Mouse (Mus musculus) small intestine, adult 2 months (tissue): ENCODE measurements around the gene Gm21964. TPM values are rescaled to one million over a fixed set of nuclear protein-coding genes. Genes with fewer than 3 reads are reported as not detected.
A peak's percentile ranks its signal among the peaks of the same experiment; 100 is the strongest.

Experiments
- H3K27ac ChIP-seq: fragments of 200-500 bp; 2 replicates; pipeline ENCODE4 v1.5.1; 2012; ENCODE audit warnings: low read depth, low read length, control low read depth, inconsistent platforms; ENCODE audit not compliant: insufficient read depth
- H3K27me3 ChIP-seq: fragments of 200-500 bp; 2 replicates; pipeline ENCODE4 v1.6.1; 2012; ENCODE audit warnings: mild to moderate bottlenecking, moderate library complexity, low read length, inconsistent platforms; ENCODE audit not compliant: control insufficient read depth, insufficient read depth
- H3K36me3 ChIP-seq: fragments of 200-500 bp; 2 replicates; pipeline ENCODE4 v1.6.1; 2012; ENCODE audit warnings: mild to moderate bottlenecking, low read length, control low read depth, inconsistent platforms; ENCODE audit not compliant: control insufficient read depth, insufficient read depth
- H3K4me1 ChIP-seq: fragments of 200-500 bp; 2 replicates; pipeline ENCODE4 v1.6.1; 2012; ENCODE audit warnings: low read length, inconsistent platforms, mixed read lengths; ENCODE audit not compliant: control insufficient read depth, insufficient read depth, insufficient read length
- H3K4me3 ChIP-seq: fragments of 200-500 bp; 2 replicates; pipeline ENCODE4 v1.5.1; 2012; ENCODE audit warnings: low read depth, mild to moderate bottlenecking, control low read depth, inconsistent platforms, low read length, moderate library complexity
- CTCF ChIP-seq: fragments of 200-500 bp; IDR thresholded peaks from 2 replicates; pipeline ENCODE4 v1.5.1; 2012; ENCODE audit warnings: low read depth, mild to moderate bottlenecking, control low read depth, inconsistent platforms, low read length, moderate library complexity, mixed read lengths; ENCODE audit not compliant: insufficient replicate concordance, insufficient read length; ENCODE audit errors: extremely low read depth
- POLR2A ChIP-seq: fragments of 200-500 bp; IDR thresholded peaks from 2 replicates; pipeline ENCODE4 v1.6.1; 2012; ENCODE audit warnings: low read depth, mild to moderate bottlenecking, control low read depth, inconsistent platforms, low read length, moderate library complexity
- WGBS: fragments of 180-500 bp; shearing (Covaris S2); methylation state at CpG from one replicate; pipeline ENCODE4 v1.1.7; 2018; 5-methylcytosine and 5-hydroxymethylcytosine counted together
- polyA plus RNA-seq: library from polyadenylated mRNA; depleted of rRNA; stranded (reverse); fragments of >200 nt; gene quantifications from 2 replicates; pipeline ENCODE4 v1.2.3, GENCODE M21; 2012; rRNA removed

Gm21964 gene
- polyA plus RNA-seq, 1 experiment = not detected

GRCm38 (mm10) chr8:110119715-110120114 lies 18.7 kb downstream of the Gm21964 start:
- WGBS = 41% methylated on average over 6 of the region's 6 CpGs
- peak; percentile 23; the same call in 1 of the 2 replicates for TF ChIP-seq CTCF
- no peak for TF ChIP-seq POLR2A
- Histone ChIP-seq H3K4me1 (no peaks in the 10 kb centered on the region), H3K27me3 (no peaks in the 10 kb centered on the region), H3K4me3 (no peak overlapping the region), H3K27ac (no peak overlapping the region), H3K36me3 (no peaks in the 10 kb centered on the region)

GRCm38 (mm10) chr8:110130537-110130936 lies 29.5 kb downstream of the Gm21964 start:
- WGBS = 10% methylated on average over 13 of the region's 13 CpGs
- TF ChIP-seq POLR2A (no peak), CTCF (peak; percentile 94; the same call in 1 of the 2 replicates)

DNA sequence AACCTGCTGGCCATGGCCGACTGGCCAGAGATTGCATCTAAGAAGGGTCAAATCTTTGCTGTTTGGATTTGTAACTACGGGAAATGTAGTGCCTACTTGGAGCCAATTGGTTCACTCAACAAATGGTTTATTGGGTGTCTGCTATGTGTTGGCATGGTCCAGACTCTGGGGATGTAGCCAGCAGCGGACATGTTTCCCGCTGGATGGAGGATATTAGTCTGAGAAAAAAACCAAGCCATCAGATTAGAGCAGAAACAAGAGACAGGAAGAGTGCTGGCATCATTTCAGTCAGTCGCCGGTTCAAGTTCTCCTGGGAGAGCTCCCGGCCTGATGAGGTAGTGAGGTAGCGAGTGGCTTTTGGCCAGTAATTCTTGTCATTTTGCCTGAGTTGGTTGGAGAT lies 33.2 kb downstream of the Gm21964 start:
- Histone ChIP-seq H3K4me1 (no peaks in the 10 kb centered on the region), H3K4me3 (no peak overlapping the region), H3K27me3 (no peaks in the 10 kb centered on the region), H3K36me3 (no peaks in the 10 kb centered on the region), H3K27ac (no peak overlapping the region)
- TF ChIP-seq POLR2A (no peak), CTCF (no peak)
- 87% methylated on average over 8 of the region's 8 CpGs for WGBS

More at GRCm38 (mm10) chr8:110130537-110130936, 29.5 kb downstream of the Gm21964 start:
- Histone ChIP-seq H3K4me1 (no peaks in the 10 kb centered on the region), H3K36me3 (no peaks in the 10 kb centered on the region), H3K27me3 (no peaks in the 10 kb centered on the region), H3K4me3 (no peak overlapping the region), H3K27ac (no peak overlapping the region)

GRCm38 (mm10) chr8:110135515-110135914 lies 34.5 kb downstream of the Gm21964 start:
- H3K4me3 ChIP-seq = no peak overlapping the region
- no peaks in the 10 kb centered on the region for H3K27me3 ChIP-seq
- no peaks in the 10 kb centered on the region for H3K36me3 ChIP-seq
- no peaks in the 10 kb centered on the region for H3K4me1 ChIP-seq
- no peak overlapping the region for H3K27ac ChIP-seq
- WGBS = 61% methylated on average over 7 of the region's 7 CpGs
- no peak for TF ChIP-seq CTCF
- TF ChIP-seq POLR2A = no peak

- WGBS = 64% methylated on average over 3 of the region's 3 CpGs
Observed at GRCm38 (mm10) chr8:110140156-110140555, 39.1 kb downstream of the Gm21964 start.

DNA sequence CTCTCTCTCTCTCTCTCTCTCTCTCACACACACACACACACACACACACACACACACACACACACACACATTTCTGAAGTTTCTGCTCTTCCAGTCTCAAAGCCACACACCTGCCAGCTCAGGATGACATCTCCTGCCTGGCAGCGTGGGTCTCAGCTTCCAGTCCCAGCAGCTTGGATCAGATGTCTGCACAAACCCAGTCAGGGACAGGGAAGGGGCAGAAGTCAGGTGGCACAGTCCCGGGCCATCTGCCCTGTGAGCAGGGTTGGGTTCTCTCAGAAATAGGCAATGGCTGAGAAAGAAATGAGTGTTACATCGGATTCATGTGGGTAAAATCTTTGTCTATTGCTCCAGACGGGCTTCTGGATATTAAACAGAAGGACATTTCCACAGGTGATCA lies 39.8 kb downstream of the Gm21964 start:
- Histone ChIP-seq H3K4me1 (no peaks in the 10 kb centered on the region), H3K27me3 (no peaks in the 10 kb centered on the region), H3K27ac (no peak overlapping the region), H3K36me3 (no peaks in the 10 kb centered on the region), H3K4me3 (no peak overlapping the region)
- WGBS = 52% methylated on average over 4 of the region's 4 CpGs
- no peak for TF ChIP-seq CTCF

More at GRCm38 (mm10) chr8:110140156-110140555, 39.1 kb downstream of the Gm21964 start:
- Histone ChIP-seq H3K27me3 (no peaks in the 10 kb centered on the region), H3K36me3 (no peaks in the 10 kb centered on the region), H3K4me3 (no peak overlapping the region), H3K27ac (no peak overlapping the region), H3K4me1 (no peaks in the 10 kb centered on the region)
- TF ChIP-seq CTCF = no peak
- no peak for TF ChIP-seq POLR2A

DNA sequence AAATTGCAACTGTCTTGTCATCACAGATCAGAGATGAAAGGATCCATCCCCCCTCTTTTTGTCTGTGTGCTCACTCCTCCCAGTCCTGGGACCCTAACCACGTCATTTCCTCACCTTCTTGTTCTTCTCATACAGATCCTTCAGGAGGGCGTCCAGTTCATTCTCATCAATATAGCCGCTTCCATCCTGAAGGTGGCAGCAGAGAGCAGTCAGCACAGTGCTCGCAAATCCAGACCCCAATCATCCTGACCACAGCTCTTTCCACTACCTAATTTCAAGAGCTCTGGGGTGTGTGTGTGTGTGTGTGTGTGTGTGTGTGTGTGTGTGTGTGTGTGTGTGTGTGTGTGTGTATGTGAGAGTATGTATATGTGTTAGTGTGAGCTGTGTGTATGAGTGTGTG lies 44.5 kb downstream of the Gm21964 start:
- TF ChIP-seq POLR2A (no peak), CTCF (peak; percentile 70; the same call in 1 of the 2 replicates)
- H3K4me3 ChIP-seq = no peak overlapping the region
- under 1% methylated on average over 4 of the region's 4 CpGs for WGBS
- no peaks in the 10 kb centered on the region for H3K36me3 ChIP-seq
- no peaks in the 10 kb centered on the region for H3K4me1 ChIP-seq
- no peak overlapping the region for H3K27ac ChIP-seq
- H3K27me3 ChIP-seq = no peaks in the 10 kb centered on the region

DNA sequence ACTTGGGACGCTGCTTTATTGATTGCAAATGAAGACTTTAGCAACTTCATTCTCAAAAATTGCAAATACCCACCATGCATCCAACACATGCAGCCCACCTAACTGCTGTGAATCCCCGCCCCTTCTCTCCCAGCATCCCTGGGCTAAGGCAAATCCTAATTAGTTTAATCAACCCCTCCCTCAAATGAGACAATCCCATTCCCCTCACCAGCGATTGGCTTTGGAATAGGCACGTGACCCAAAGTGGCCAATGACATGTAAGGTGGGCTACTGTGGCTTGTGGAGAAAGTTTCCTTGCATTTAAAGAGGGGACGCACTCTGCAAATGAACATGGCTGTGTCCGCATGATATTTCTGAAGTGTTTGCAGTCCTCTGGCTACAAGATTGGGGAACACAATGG lies 51.9 kb downstream of the Gm21964 start:
- no peak for TF ChIP-seq POLR2A
- TF ChIP-seq CTCF = no peak
- WGBS = 66% methylated on average over 6 of the region's 6 CpGs
- Histone ChIP-seq H3K36me3 (no peaks in the 10 kb centered on the region), H3K4me3 (no peak overlapping the region), H3K4me1 (no peaks in the 10 kb centered on the region), H3K27me3 (no peaks in the 10 kb centered on the region), H3K27ac (no peak overlapping the region)

Other genes with a start within 250 kb of the Gm21964 start
- 6.0 and 25.0 TPM in 2 replicates for gene Phlpp2, start 232.7 kb upstream of the Gm21964 start, polyA plus RNA-seq
- gene Marveld3, start 139.0 kb upstream of the Gm21964 start, polyA plus RNA-seq = 26.5 and 48.7 TPM in 2 replicates
- 0.13 TPM in 1 of 2 replicates, not detected in the other for gene Tat, start 110.8 kb upstream of the Gm21964 start, polyA plus RNA-seq
- 25.9 and 27.1 TPM in 2 replicates for gene Chst4, start 61.5 kb upstream of the Gm21964 start, polyA plus RNA-seq
- 0.39 and 0.53 TPM in 2 replicates for gene Zfp612, start 21.5 kb upstream of the Gm21964 start, polyA plus RNA-seq
- gene Gm17720, start 1.5 kb downstream of the Gm21964 start, polyA plus RNA-seq = not detected in 2 replicates
- gene Calb2, start 67.0 kb downstream of the Gm21964 start, polyA plus RNA-seq = 1.4 and 3.1 TPM in 2 replicates
- gene Cmtr2, start 114.5 kb downstream of the Gm21964 start, polyA plus RNA-seq = 1.2 TPM in 2 replicates
- gene Hydin, start 165.8 kb downstream of the Gm21964 start, polyA plus RNA-seq = not detected in 2 replicates